9 mouse cellular contexts compared by ENCODE assay signal in the genomic region with DNA sequence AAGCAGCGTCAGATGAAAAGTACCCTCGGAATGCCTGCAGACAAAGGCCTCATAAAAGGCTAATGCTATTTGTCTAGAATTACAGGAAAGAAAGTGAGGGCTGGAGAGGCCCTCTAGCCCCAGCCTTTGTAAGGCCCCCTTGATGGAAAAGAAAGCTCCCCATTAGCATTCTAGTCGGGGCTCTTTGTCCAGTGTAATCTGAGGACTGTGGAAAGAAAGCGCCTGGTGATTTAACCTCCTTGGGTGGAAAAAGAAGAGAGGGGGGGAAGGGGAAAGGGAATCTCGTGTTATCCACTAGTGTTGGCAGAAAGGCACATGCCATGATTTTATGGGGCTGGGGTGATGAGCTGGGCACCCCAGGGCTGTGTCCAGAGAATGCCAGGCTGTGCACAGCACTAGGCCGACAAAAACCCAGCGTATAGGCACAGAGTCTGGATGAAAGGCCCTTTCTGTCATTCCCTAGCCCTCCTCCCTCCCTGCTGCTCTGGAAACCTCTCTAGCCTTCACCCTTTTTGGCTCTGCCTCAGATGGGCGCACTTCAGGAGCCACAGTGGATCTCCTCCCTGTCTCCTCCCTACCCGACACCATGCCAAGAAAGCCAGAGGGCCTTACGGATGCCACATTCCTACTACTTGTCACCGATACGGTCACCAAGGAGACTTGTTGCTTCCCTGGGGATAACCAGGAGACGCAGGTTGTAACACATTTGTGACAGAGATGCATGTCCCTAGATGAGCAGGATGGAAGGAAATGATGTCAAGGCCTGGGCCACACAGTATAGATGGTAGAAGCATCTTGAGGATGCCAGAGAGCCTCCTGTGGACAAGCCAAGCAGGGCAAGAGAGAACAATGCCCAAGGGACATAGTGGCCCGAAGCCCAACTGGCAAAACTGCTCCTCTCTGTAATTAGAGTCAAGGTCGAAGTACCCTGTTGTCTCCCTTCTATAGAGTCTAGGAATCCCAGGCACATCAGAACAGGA.
DNase-seq lines count a peak whose midpoint lies in the region; ATAC-seq lines count a peak whose summit lies in the region.
"Had no signal": no experiment of that assay in that cellular context is flagged by ENCODE, and none has a peak within 500 bp of the region (broad histone marks: within the 10 kb centered on the region; RNA-seq: fewer than 3 reads in every experiment).

No protein-coding gene starts in this region.

- DNase-seq in cerebellum, adult 18-20 months, result peak; percentile 21 to 23
- no peak for DNase-seq in cerebellum, postnatal 36 days
- DNase-seq in ovary, postnatal 36 days (ENCODE audit: low spot score), result peak; percentile 18
- DNase-seq in ovary, adult 18-20 months (ENCODE audit: low spot score), result no peak
- DNase-seq in thymus, postnatal 0 days (ENCODE audit: low spot score), result no peak
- DNase-seq: liver, embryonic 13.5 days had no signal

- H3K4me3 ChIP-seq in hindbrain, embryonic 13.5 days, result no peak overlapping the region
- no peak overlapping the region for H3K4me3 ChIP-seq in neural tube, embryonic 12.5 days
- H3K4me3 ChIP-seq: liver, embryonic 13.5 days had no signal

- peak; percentile 92 for ATAC-seq in hindbrain, embryonic 13.5 days (ENCODE audit: low FRiP score)
- peak; percentile 91 for ATAC-seq in neural tube, embryonic 12.5 days (ENCODE audit: low FRiP score, low read depth)
- ATAC-seq in inflammation-experienced regulatory T-cells, adult 6 months, result no peak

- no peaks in the 10 kb centered on the region for H3K27me3 ChIP-seq in hindbrain, embryonic 13.5 days
- H3K27me3 ChIP-seq in neural tube, embryonic 12.5 days (replicated peaks), result no peaks in the 10 kb centered on the region
- H3K27me3 ChIP-seq: liver, embryonic 13.5 days had no signal

- H3K9ac ChIP-seq in hindbrain, embryonic 13.5 days, result peak overlapping the region; percentile 59
- H3K9ac ChIP-seq in neural tube, embryonic 12.5 days, result no peak overlapping the region
- H3K9ac ChIP-seq: liver, embryonic 13.5 days had no signal

- WGBS in hindbrain, embryonic 13.5 days, result 12% methylated on average over 15 of the region's 15 CpGs
- 10% methylated on average over 15 of the region's 15 CpGs for WGBS in neural tube, embryonic 12.5 days

- no peaks in the 10 kb centered on the region for H3K36me3 ChIP-seq in hindbrain, embryonic 13.5 days
- no peaks in the 10 kb centered on the region for H3K36me3 ChIP-seq in neural tube, embryonic 12.5 days

- H3K27ac ChIP-seq in hindbrain, embryonic 13.5 days, result peak overlapping the region; percentile 89
- H3K27ac ChIP-seq in neural tube, embryonic 12.5 days, result peak overlapping the region; percentile 84
- H3K27ac ChIP-seq: liver, embryonic 13.5 days had no signal

- no peaks in the 10 kb centered on the region for H3K9me3 ChIP-seq in hindbrain, embryonic 13.5 days
- H3K9me3 ChIP-seq in neural tube, embryonic 12.5 days, result no peaks in the 10 kb centered on the region
- H3K9me3 ChIP-seq: liver, embryonic 13.5 days had no signal

- peaks cover 50% of the 10 kb centered on the region for H3K4me1 ChIP-seq in hindbrain, embryonic 13.5 days (replicated peaks)
- peaks cover 48% of the 10 kb centered on the region for H3K4me1 ChIP-seq in neural tube, embryonic 12.5 days

- peak overlapping the region; percentile 21 for H3K4me2 ChIP-seq in hindbrain, embryonic 13.5 days
- peak overlapping the region; percentile 30 for H3K4me2 ChIP-seq in neural tube, embryonic 12.5 days (replicated peaks)
- H3K4me2 ChIP-seq: liver, embryonic 13.5 days had no signal

Comparison
In these comparisons a context has a peak if more than half of its experiments do, and no peak if none do; other contexts are left out.
1. DNase-seq: peak in cerebellum, adult 18-20 months (2 of 2) and ovary, postnatal 36 days (single experiment); none in cerebellum, postnatal 36 days (0 of 2), ovary, adult 18-20 months (single experiment) and thymus, postnatal 0 days (single experiment).